Mouse (Mus musculus): ENCODE data around the gene Rpl35.

- no peak for TF ChIP-seq CTCF (IDR thresholded peaks at IDR 0.05; ENCODE audit: borderline replicate concordance, insufficient read depth, low read depth, low read length)
- no peak for TF ChIP-seq POLR2A (IDR thresholded peaks at IDR 0.05; ENCODE audit: borderline replicate concordance, insufficient read depth, low read length)
These were observed 35.4 kb downstream of the Rpl35 start for GRCm38 (mm10) chr2:38970057-38970456.
